Mouse (Mus musculus): ENCODE results near the gene Crtc1. TPM values are rescaled to one million over a fixed set of nuclear protein-coding genes. Genes with fewer than 3 reads are reported as not detected.

Crtc1 gene
- total RNA-seq, 2 experiments from 2014 or later: 2.3 to 3.8 TPM

- no peak for ATAC-seq (replicated peaks; ENCODE audit: low FRiP score, poor library complexity, severe bottlenecking)
Measured at GRCm38 (mm10) chr8:70432991-70433536, 6.3 kb downstream of the Crtc1 start.

- no peak for ATAC-seq (replicated peaks; ENCODE audit: low FRiP score, poor library complexity, severe bottlenecking)
Measured at GRCm38 (mm10) chr8:70431213-70431612, 8.2 kb downstream of the Crtc1 start.

GRCm38 (mm10) chr8:70426300-70426907 is 13.0 kb downstream of the Crtc1 start:
- ATAC-seq (replicated peaks; ENCODE audit: low FRiP score, poor library complexity, severe bottlenecking): no peak

DNA sequence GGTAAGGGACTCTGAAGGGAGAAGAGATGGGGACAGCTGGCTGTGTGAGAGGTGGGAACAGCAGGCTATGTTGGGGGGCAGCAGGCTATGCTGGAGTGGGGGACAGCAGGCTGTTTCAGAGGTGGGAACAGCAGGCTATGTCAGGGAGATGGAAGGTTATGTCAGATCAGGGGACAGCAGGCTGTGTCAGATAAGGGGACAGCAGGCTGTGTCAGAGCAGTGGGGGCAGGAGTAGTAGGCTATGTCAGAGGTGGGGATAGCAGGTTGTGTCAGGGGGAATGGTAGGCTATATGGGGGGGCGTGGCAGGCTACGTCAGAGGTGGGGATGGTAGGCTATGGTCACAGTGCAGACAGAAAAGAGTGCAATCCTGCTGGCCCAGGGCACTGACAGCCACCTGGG is 16.7 kb downstream of the Crtc1 start:
- ATAC-seq (replicated peaks; ENCODE audit: low FRiP score, poor library complexity, severe bottlenecking): no peak

GRCm38 (mm10) chr8:70421349-70422104 is 17.9 kb downstream of the Crtc1 start:
- ATAC-seq (replicated peaks; ENCODE audit: low FRiP score, poor library complexity, severe bottlenecking): no peak

DNA sequence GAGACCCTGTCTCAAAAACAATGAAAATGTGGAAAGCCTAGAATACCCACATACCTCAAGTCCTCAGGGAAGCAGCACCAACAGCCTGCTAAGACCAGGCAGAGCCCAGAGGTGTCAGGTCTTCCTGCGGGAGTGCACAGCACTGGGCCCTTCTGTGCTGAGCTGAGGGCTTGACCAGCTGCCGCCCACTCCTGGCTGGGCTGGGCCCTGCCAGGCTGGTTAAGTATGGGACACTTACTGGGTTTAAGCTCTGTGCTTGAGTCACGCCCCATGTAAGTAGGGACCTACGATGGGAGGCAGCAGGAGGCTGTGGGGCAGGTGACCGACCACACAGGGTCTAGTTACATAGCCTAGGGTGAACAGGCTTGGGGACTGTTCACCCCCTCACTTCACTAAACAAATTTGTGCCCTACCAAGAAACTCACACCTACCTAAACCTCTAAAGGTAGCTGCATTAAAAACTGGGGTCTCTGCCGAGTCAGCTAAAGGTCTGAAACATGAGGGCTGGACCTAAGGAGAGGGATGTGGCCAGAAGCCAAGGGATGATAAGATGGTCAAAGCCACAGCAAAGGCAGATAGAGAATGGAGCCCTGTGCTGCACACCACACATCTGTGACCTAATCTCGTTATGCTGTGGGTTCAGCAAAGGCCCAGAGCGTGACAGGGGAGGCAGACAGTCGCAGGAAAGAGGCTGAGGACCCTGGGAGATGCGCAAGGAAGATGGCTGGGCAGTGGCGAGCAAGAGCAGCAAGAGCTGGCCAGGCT is 19.3 kb downstream of the Crtc1 start:
- no peak for ATAC-seq (replicated peaks; ENCODE audit: low FRiP score, poor library complexity, severe bottlenecking)

GRCm38 (mm10) chr8:70418954-70419353 is 20.4 kb downstream of the Crtc1 start:
- no peak for ATAC-seq (replicated peaks; ENCODE audit: low FRiP score, poor library complexity, severe bottlenecking)

- no peak for ATAC-seq (replicated peaks; ENCODE audit: low FRiP score, poor library complexity, severe bottlenecking)
Measured at GRCm38 (mm10) chr8:70417914-70418313, 21.5 kb downstream of the Crtc1 start.

DNA sequence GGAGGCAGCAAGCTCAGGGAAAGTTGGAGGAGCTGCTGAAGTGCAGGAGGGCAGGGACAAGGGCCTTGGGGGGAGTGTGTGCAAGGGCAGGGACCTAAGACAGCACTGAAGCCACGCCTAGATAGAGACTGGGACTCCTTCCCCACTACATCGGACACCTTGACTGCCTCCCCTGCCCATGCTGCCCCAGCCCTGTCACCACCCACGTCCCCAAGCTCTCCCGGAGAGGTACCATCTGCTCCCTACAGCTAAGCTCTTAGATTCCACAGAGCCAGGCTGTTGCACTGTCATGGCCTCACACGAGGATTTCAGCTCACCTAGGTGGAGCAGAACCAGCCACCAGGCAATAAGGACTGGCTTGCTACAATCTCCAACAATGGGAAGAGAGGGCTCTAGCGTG is 22.4 kb downstream of the Crtc1 start:
- no peak for ATAC-seq (replicated peaks; ENCODE audit: low FRiP score, poor library complexity, severe bottlenecking)

- ATAC-seq (replicated peaks; ENCODE audit: low FRiP score, poor library complexity, severe bottlenecking): 0 out of 2 replicates have a peak, but pooled peaks have one; percentile 28
Measured at GRCm38 (mm10) chr8:70415540-70416451, 23.6 kb downstream of the Crtc1 start.

GRCm38 (mm10) chr8:70414310-70414946 is 25.0 kb downstream of the Crtc1 start:
- ATAC-seq (replicated peaks; ENCODE audit: low FRiP score, poor library complexity, severe bottlenecking): peak; percentile 82

- no peak for ATAC-seq (replicated peaks; ENCODE audit: low FRiP score, poor library complexity, severe bottlenecking)
Measured at GRCm38 (mm10) chr8:70410281-70410680, 29.1 kb downstream of the Crtc1 start.

DNA sequence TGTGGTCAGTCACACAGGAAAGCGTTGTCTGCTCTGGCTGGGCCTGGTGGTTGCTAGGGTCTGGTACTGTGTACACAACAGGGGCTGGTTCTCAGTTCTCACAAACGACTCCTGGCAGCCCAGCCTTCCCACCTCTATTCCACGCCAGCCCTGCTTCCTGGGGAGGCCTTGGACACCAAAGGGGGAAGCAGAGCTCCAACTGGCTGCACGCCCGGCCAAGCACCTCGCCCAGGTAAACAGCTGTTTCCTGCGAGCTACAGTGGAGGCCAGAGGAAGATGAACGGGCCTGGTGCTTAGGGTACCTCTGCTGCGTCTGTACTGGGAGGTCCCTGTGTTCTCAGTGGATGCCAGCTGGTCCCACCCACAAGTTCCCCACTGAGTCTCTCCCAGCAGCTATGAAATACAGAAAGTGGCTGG is 29.9 kb downstream of the Crtc1 start:
- no peak for ATAC-seq (replicated peaks; ENCODE audit: low FRiP score, poor library complexity, severe bottlenecking)

DNA sequence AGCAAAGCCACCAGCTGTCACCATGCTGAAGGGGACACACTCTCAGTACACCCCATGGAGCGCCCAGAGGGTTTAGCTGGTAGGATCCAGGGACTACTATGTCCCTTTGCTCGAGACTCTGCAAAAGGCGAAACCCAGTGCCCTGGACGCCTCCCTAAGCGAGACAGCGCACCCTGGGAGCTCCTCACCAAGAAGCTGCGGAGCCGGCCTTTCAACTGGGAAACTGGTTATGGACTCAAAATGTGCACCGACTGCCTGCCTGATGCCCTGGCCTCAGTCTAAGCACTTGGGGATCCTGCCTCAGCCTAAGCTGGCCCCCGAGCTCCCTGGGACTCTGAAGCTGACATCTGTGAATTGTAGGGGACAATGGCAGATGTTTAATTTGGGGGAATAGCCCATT is 30.4 kb downstream of the Crtc1 start:
- no peak for ATAC-seq (replicated peaks; ENCODE audit: low FRiP score, poor library complexity, severe bottlenecking)

- ATAC-seq (replicated peaks; ENCODE audit: low FRiP score, poor library complexity, severe bottlenecking): no peak
Measured at GRCm38 (mm10) chr8:70408301-70408700, 31.1 kb downstream of the Crtc1 start.

DNA sequence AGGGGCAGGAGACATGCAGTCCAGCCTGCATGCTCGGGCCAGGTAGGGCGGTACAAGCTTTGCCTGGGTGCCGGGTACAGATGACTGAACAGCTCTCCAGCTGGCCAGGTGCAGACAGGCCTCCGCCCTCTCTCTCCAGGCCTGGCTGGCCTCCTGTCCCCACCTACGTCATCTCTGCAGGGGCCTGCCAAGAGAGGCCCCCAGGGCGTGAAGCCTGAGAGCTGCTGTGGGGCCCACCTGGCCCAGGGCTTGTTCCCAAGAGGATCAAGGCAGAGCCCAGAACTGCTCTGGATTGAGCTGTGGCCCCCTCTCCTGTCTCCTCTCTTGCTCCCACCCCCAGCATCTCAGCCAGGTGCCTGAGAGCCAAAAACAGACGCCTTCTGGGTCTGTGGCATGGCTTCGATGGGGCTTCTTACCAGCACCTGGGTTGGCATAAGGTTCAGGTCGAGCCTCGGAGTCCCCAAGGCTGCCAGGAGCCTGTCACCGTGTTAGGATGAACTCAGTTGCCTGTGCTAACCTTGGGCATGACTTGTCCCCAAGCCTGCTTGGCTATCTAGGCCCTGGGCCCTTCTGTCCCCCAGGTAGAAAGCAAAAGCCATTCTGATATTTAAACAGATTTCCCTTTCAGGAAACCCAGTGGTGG is 32.8 kb downstream of the Crtc1 start:
- no peak for ATAC-seq (replicated peaks; ENCODE audit: low FRiP score, poor library complexity, severe bottlenecking)

GRCm38 (mm10) chr8:70405189-70405588 is 34.2 kb downstream of the Crtc1 start:
- ATAC-seq (replicated peaks; ENCODE audit: low FRiP score, poor library complexity, severe bottlenecking): no peak

- ATAC-seq (replicated peaks; ENCODE audit: low FRiP score, poor library complexity, severe bottlenecking): no peak
Measured at GRCm38 (mm10) chr8:70404212-70404611, 35.2 kb downstream of the Crtc1 start.
